Mouse (Mus musculus) splenic B cell, adult 2 months (primary cell): ENCODE results near the gene Pan2.
"Not testable (repeated sequence)": the region's sequence is repeated elsewhere in the genome, so short reads cannot be mapped to it uniquely, and the experiment has no call there.

Source experiments
- DNase-seq: peaks from one replicate; pipeline ENCODE4 v3.0.0-alpha.2; 2011; ENCODE audit warnings: low read depth, low spot score
- H3K27me3 ChIP-seq: 2 replicates; pipeline ENCODE4 v1.6.1; 2012; ENCODE audit warnings: mild to moderate bottlenecking, low read length, moderate library complexity, mixed read lengths; ENCODE audit not compliant: control insufficient read depth, poor library complexity, insufficient read depth, severe bottlenecking
- H3K36me3 ChIP-seq: 2 replicates; pipeline ENCODE4 v1.6.1; 2012; ENCODE audit warnings: mild to moderate bottlenecking, low read length, moderate library complexity, mixed read lengths; ENCODE audit not compliant: control insufficient read depth, poor library complexity, insufficient read depth, severe bottlenecking

Gene Pan2

GRCm38 (mm10) chr10:128302357-128302756 is 778 bp upstream of the Pan2 start:
- no peaks in the 10 kb centered on the region for H3K27me3 ChIP-seq
- H3K36me3 ChIP-seq, result no peaks in the 10 kb centered on the region
- DNase-seq, result no peak

DNA sequence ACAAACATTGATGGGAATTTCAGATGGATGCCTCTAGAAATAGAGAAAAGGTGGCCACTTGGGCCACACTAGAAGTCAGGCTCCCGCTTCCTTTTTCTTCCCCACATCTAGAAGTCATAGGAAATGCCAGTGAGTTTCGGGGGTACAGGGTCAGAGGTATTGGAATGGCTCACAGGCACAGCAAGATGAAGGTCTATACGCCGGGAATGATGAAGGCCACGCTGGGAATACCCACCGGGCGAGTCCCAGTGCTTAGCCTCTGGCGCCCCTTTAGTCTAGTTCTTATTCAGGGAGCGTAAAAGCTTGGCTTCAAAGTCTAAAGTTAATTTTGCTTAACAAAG is 380 bp upstream of the Pan2 start:
- Histone ChIP-seq H3K27me3 (no peaks in the 10 kb centered on the region), H3K36me3 (no peaks in the 10 kb centered on the region)
- DNase-seq, result no peak

- no peaks in the 10 kb centered on the region for H3K27me3 ChIP-seq
- DNase-seq, result no peak
- no peaks in the 10 kb centered on the region for H3K36me3 ChIP-seq
Observed at GRCm38 (mm10) chr10:128309654-128310053, 6.5 kb downstream of the Pan2 start.

DNA sequence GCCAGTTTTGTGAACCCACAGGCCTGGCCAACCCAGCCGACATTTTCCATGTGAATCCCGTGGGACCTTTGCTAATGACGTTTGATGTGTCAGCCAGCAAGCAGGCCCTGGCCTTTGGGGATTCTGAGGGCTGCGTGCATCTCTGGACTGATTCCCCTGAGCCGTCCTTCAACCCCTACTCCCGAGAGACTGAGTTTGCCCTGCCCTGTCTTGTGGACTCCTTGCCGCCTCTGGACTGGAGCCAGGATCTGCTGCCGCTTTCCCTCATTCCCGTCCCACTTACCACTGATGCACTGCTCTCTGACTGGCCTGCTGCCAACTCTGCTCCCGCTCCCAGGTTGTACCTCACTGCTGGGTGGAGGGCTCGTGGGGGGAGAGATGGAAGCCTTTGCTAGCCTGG is 7.0 kb downstream of the Pan2 start:
- DNase-seq, result peak; percentile 26
- Histone ChIP-seq H3K27me3 (no peaks in the 10 kb centered on the region), H3K36me3 (no peaks in the 10 kb centered on the region; the same call in 1 of the 2 replicates)

DNA sequence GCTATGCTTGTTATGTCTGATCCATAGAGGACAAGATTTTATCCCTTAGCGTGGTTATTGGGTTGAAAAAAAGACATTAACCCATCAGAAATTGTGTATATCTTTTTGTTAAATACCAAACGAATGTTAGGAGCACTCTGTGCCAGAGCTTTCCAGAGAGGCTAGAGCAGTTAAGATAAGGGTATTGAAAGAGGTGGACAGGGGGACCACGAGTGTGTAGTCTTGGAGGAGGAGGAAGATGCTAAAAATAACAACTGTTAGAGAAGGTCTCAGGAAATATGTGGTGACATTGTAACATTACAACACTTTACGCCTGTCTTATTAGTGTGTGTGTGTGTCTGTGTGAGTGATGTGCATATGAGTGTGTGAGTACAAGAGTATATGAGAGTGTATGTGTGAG is 7.8 kb downstream of the Pan2 start:
- no peak for DNase-seq
- H3K27me3 ChIP-seq, result no peaks in the 10 kb centered on the region
- H3K36me3 ChIP-seq, result peaks cover 2% of the 10 kb centered on the region; the same call in 1 of the 2 replicates

- Histone ChIP-seq H3K36me3 (peaks cover 9% of the 10 kb centered on the region; the same call in 1 of the 2 replicates), H3K27me3 (no peaks in the 10 kb centered on the region)
- no peak for DNase-seq
Observed at GRCm38 (mm10) chr10:128315578-128315977, 12.4 kb downstream of the Pan2 start.

DNA sequence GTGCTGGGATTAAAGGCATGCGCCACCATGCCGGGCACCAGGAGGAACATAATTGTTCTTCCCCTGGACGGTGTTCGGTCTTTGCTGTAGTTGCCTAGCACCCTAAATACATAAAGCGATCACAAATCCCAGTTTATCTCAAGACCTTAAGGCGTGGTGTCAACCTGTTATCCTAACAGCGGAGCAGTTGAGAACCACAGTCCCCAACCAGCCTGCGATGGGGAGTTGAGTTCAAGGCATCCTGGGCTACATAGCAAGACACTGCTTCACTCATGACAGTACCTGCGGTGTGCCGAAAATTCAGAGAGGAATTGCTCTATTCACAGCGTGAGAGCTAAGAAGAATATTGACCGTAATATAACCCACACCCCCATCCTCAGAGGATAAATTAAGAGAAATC is 18.5 kb downstream of the Pan2 start:
- H3K27me3 ChIP-seq, result no peaks in the 10 kb centered on the region
- no peak for DNase-seq

GRCm38 (mm10) chr10:128322141-128323108 is 19.3 kb downstream of the Pan2 start, which contains the start of gene Cnpy2:
Gene Cnpy2, plus strand, starts transcription at chr10:128322459.
- H3K36me3 ChIP-seq, result peaks cover 4% of the 10 kb centered on the region; the same call in 1 of the 2 replicates
- peak; percentile 77 for DNase-seq

More for the DNA sequence above, 18.5 kb downstream of the Pan2 start:
- peaks cover 5% of the 10 kb centered on the region; the same call in 1 of the 2 replicates for H3K36me3 ChIP-seq

DNA sequence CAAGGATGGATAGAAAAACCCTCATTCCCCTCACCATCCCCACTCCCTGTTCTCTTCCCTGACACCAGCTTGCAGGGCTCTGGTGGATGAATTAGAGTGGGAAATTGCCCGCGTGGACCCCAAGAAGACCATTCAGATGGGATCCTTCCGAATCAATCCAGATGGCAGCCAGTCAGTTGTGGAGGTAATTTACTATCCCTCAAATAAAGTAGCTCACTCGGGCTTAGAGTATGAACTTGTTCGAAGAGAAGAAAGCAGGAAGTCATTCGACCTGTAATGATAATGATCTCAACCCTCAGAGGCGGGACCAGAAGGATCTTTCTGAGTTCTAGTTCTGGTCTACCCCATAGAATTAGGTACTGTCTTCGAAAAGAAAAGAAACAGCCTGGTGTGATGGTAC is 20.4 kb downstream of the Pan2 start:
- H3K27me3 ChIP-seq, result no peaks in the 10 kb centered on the region
- H3K36me3 ChIP-seq, result no peaks in the 10 kb centered on the region; the same call in 1 of the 2 replicates
- no peak for DNase-seq

More at GRCm38 (mm10) chr10:128322141-128323108, 19.3 kb downstream of the Pan2 start, which contains the start of gene Cnpy2:
- no peaks in the 10 kb centered on the region for H3K27me3 ChIP-seq

GRCm38 (mm10) chr10:128326825-128327224 is 23.7 kb downstream of the Pan2 start:
- Histone ChIP-seq H3K27me3 (no peaks in the 10 kb centered on the region), H3K36me3 (no peaks in the 10 kb centered on the region)
- no peak for DNase-seq

DNA sequence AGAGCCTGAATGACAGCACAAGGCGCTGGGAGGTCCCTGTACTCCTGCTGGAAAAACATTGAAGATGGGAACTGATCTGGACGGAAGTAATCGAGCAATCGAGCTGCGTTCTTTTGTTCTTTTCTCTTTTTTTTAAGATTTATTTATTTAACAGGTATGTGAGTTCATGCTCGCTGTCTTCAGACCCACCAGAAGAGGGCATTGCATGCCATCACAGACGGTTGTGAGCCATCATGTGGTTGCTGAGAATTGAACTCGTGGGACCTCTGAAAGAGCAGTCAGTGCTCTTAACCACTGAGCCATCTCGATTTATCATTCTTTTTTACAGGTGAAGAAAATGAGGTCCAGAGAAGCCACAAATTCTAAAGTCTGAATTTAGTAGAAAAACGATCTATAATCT is 24.5 kb downstream of the Pan2 start:
- no peaks in the 10 kb centered on the region for H3K36me3 ChIP-seq
- DNase-seq, result peak; percentile 41
- H3K27me3 ChIP-seq, result no peaks in the 10 kb centered on the region

- not testable (repeated sequence) for H3K36me3 ChIP-seq, H3K27me3 ChIP-seq, DNase-seq
Observed at GRCm38 (mm10) chr10:128332358-128333249, 29.5 kb downstream of the Pan2 start.

- peak; percentile 91 for DNase-seq
- no peaks in the 10 kb centered on the region for H3K36me3 ChIP-seq
- no peaks in the 10 kb centered on the region for H3K27me3 ChIP-seq
Observed at GRCm38 (mm10) chr10:128335582-128335981, 32.4 kb downstream of the Pan2 start.

DNA sequence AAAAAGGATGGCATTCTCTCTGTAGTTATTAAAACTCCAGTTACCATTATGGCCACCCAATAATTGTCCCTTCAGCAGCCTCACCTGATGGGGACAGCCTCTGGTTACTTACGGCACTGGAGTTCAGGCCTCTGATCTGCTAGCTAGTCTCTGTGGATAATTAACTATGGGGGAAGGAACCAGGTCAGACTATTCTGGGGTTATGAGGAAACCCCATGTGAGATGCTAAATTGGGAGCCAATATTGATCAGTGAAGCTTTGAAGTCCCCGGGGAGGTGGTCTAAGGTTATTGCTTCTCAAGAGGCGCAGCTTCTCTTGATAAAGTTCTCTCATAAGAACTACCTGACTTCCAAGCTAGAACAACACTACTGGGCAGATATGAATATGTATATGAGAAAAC is 33.1 kb downstream of the Pan2 start:
- no peak for DNase-seq
- Histone ChIP-seq H3K27me3 (no peaks in the 10 kb centered on the region), H3K36me3 (no peaks in the 10 kb centered on the region)

GRCm38 (mm10) chr10:128336597-128336996 is 33.5 kb downstream of the Pan2 start:
- Histone ChIP-seq H3K36me3 (no peaks in the 10 kb centered on the region), H3K27me3 (no peaks in the 10 kb centered on the region)
- DNase-seq, result no peak
